Mouse (Mus musculus) CD4-positive, CD25-positive, alpha-beta regulatory T cell, adult 2 months (primary cell): Measurements from ENCODE around the gene Amotl2.
"Not testable (repeated sequence)": the region's sequence is repeated elsewhere in the genome, so short reads cannot be mapped to it uniquely, and the experiment has no call there.

Experiments used
- DNase-seq: peaks from one replicate; pipeline ENCODE4 v3.0.0-alpha.2; 2012; ENCODE audit warnings: low read depth, low spot score

The Amotl2 gene

GRCm38 (mm10) chr9:102733999-102734738 is 17.7 kb downstream of the Amotl2 start:
- no peak for DNase-seq

GRCm38 (mm10) chr9:102734739-102735075 is 18.2 kb downstream of the Amotl2 start:
- no peak for DNase-seq

- DNase-seq = no peak
Observed at GRCm38 (mm10) chr9:102735231-102735630, 18.8 kb downstream of the Amotl2 start.

GRCm38 (mm10) chr9:102735996-102736395 is 19.5 kb downstream of the Amotl2 start:
- no peak for DNase-seq

GRCm38 (mm10) chr9:102737405-102737804 is 20.9 kb downstream of the Amotl2 start:
- DNase-seq = no peak

- no peak for DNase-seq
Observed at GRCm38 (mm10) chr9:102746753-102747152, 30.3 kb downstream of the Amotl2 start.

GRCm38 (mm10) chr9:102747902-102748301 is 31.4 kb downstream of the Amotl2 start:
- no peak for DNase-seq

- DNase-seq = no peak
Observed at GRCm38 (mm10) chr9:102749216-102749615, 32.7 kb downstream of the Amotl2 start.

GRCm38 (mm10) chr9:102751632-102752303 is 35.3 kb downstream of the Amotl2 start:
- DNase-seq = no peak

- DNase-seq = no peak
Observed at GRCm38 (mm10) chr9:102753299-102753698, 36.8 kb downstream of the Amotl2 start.

- no peak for DNase-seq
Observed at GRCm38 (mm10) chr9:102755161-102755560, 38.7 kb downstream of the Amotl2 start.

GRCm38 (mm10) chr9:102755591-102756270 is 39.3 kb downstream of the Amotl2 start:
- DNase-seq = no peak

- no peak for DNase-seq
Observed at GRCm38 (mm10) chr9:102756352-102756751, 39.9 kb downstream of the Amotl2 start.

- no peak for DNase-seq
Observed at GRCm38 (mm10) chr9:102758851-102759250, 42.4 kb downstream of the Amotl2 start.

- DNase-seq = no peak
Observed at GRCm38 (mm10) chr9:102759581-102760001, 43.1 kb downstream of the Amotl2 start.

GRCm38 (mm10) chr9:102761599-102761998 is 45.1 kb downstream of the Amotl2 start:
- DNase-seq = no peak

- DNase-seq = no peak
Observed at GRCm38 (mm10) chr9:102762836-102763235, 46.4 kb downstream of the Amotl2 start.

GRCm38 (mm10) chr9:102763520-102763919 is 47.0 kb downstream of the Amotl2 start:
- DNase-seq = no peak

- DNase-seq = not testable (repeated sequence)
Observed at GRCm38 (mm10) chr9:102764540-102764939, 48.1 kb downstream of the Amotl2 start.

- DNase-seq = no peak
Observed at GRCm38 (mm10) chr9:102766741-102767140, 50.3 kb downstream of the Amotl2 start.

GRCm38 (mm10) chr9:102769257-102769656 is 52.8 kb downstream of the Amotl2 start:
- no peak for DNase-seq

- no peak for DNase-seq
Observed at GRCm38 (mm10) chr9:102770190-102770589, 53.7 kb downstream of the Amotl2 start.
